Mouse (Mus musculus) CD4-positive, CD25-positive, alpha-beta regulatory T cell, adult 4 months (primary cell): Measurements from ENCODE around the gene Sfxn4. TPM values are rescaled to one million over a fixed set of nuclear protein-coding genes. Genes with fewer than 3 reads are reported as not detected.

Experiments
- ATAC-seq: one replicate; pipeline ENCODE4 v1.8.0; 2017
- polyA plus RNA-seq, 2 experiments: library from polyadenylated mRNA; unstranded; fragments of 100-300 nt; shearing (Covaris generic); gene quantifications; one replicate each; pipeline ENCODE4 v1.2.1; 2017

The Sfxn4 gene
- polyA plus RNA-seq, 2 experiments from 2014 or later: 3.9 to 4.6 TPM

DNA sequence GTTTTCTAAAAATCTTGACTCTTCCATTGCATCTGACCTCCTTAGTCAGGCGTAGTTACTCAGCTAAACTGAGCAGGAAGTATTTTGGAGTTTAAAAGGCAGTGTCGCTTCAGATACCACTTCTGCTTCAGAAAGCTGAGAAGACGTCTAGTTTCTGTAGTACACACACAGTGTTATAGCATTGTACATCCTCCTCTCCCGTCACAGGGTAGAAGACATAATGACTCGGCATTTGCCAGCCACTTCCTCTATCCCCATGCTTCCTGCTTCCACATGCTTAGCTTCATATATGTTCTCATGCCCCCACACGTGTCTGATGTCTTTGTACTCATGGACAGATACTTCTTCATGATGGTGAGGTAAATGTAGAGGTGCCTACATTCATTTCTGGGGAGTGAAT lies 42.6 kb downstream of the Sfxn4 start:
- ATAC-seq: no peak

DNA sequence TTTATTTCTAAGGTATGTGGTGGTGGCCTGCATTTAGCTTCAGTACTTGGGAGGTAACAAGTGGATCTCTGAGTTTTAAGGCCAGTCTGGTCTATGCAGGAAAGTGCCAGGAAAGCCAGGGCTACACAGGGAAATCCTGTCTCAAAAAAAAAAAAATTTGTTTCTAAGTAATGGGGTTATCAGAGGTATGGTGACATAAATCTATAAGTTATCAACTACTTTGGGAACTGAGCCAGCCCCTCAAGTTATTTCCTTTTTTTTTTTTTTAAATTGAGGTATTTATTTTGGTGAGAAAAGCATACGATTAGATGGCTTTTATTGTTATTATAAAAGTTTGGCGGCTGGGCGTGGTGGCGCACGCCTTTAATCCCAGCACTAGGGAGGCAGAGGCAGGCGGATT lies 48.1 kb downstream of the Sfxn4 start:
- ATAC-seq: no peak

DNA sequence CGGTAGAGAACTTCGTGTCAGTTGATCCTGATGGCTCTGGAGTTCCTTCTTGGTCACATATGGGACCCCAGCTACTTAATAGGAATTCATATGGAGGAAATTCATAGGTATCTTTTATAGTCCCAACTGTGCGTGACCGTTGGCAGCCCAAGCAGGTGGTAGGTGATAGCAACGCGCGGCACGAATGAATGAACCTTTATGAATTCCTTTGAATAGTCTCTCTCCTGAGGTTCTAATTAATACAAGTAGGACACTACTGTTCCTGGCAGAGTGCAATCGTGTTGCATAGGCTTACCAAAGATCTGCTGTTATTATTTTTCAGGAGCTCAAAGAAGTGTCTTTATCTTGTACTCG lies 49.3 kb downstream of the Sfxn4 start:
- peak; percentile 9 for ATAC-seq

DNA sequence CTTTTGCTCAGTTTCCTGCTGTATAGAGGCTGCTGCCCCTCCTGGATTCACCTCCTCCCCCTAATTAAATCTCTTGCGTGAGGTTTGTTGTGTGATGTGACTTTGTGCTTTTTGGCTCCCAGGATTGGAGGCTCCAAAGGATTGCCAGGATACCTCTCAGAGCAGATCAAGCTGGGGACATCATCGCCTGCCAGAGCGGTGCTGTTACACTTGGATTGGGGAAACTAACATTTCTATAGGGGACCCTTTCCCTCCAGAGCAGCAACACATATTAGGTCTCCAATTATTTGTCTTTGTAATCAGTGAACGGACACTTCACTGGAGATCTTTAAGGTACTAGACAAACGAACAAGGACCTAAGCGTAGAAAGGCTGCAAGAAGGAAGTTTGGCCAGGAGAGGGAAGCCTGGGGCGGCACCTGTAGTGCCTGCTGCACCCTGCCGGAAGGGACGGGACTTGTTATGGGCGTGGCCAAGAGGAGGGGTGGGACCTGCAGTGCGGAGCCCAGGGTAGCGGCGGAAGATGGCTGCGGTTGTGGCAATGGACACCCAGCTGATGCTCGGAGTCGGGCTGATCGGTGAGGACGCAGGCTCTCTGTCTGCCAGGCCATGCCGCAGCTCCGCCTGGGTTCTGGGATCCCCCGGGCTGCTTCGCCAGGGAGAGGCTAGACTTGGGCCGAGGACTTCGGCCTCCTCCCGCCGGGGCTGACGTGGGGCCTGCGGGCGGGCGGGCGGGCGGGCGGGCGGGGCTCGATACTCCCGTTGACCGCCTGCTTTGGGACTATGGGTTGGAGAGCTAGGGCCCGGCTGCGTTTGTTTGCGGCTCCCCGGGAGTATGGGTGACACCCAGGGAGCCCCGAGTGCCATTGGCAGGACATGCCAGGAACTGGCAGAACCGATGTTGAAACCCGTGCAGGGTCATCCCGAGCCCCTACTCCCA lies 49.9 kb downstream of the Sfxn4 start, which contains the start of gene Fam45a:
Gene Fam45a (plus strand): TSS at position 488 of the 938 bp plus-strand sequence.
- peak; percentile 100 for ATAC-seq

DNA sequence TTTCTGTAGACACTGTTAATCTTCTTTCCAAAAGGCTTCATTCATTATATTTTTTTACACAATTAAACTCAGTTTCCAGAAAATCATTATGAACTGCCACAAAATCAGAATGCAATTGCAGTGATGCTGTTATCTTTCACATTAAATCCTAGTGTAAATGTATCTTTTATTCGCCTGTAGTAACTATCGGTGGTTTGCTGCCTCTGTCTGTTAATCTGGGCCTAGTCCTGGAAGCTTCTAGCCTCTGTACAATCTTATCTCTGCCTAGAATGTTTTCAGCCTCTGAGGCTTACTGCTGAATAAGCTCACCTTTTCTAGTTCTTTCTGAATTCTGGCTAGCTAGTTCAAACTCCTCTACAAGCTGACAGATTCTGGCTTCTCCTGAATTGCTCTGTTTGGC lies 51.4 kb downstream of the Sfxn4 start:
- no peak for ATAC-seq

DNA sequence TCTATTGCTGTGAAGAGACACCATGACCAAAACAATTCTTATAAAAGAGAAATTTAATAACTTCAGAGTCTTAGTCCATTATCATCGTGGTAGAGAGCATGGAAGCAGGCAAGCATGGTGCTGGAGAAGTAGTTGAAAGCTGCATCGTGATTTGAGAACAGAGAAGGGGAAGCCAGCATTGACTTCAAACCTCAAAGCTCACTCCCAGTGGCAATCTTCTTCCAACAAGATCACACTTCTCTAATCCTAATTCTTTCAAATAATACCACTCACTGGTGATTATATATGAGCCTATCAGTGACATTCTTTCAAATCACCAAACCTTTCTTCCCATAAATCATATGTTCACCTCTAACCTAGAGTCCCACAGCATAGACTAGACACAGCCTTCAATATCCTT lies 56.4 kb downstream of the Sfxn4 start:
- ATAC-seq: no peak

DNA sequence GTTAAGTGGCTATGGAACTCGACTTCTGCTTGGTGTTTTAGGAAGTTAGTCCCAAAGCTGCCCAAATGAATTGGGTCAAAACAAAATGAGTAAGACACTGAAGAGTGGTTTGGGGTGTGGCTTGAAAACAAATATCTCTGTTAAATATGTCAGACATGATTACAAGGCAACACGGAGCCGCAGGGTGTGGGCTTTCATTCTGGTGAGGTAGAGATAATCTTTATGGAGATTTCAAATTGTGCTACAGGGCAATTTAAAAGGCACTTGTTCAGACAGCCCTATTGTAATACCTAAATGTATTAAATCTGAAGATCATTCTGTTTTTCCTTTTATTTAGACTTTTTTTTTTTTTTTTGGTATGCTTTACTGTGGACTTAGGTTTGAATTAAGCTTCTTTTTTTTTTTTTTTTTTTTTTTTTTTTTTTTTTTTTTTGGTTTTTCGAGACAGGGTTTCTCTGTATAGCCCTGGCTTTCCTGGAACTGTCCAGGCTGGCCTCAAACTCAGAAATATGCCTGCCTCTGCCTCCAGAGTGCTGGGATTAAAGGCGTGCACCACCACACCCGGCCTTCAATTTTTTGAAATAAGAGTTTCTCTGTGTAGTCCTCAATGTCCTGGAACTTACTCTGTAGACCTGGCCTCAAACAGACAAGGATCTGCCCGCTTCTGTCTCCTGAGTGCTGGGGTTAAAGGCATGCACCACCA lies 61.3 kb downstream of the Sfxn4 start:
- no peak for ATAC-seq

DNA sequence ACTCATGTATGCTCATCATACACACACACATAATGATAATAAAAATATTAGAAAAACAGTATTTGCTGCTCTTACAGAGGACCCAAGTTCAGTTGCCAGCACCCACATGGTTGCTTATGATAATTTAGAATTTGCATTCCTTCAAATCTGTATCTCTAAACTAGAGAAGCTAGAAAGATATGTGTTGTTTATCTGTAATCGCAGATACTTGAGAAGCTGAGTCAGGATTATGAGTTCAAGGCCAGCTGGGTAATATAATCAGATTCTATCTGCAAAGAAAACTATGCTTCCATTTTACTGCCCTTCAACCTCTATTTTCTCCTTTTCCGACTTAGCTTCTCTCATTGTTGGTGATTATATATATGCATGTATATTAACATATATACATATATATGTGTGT lies 63.9 kb downstream of the Sfxn4 start:
- ATAC-seq: no peak

DNA sequence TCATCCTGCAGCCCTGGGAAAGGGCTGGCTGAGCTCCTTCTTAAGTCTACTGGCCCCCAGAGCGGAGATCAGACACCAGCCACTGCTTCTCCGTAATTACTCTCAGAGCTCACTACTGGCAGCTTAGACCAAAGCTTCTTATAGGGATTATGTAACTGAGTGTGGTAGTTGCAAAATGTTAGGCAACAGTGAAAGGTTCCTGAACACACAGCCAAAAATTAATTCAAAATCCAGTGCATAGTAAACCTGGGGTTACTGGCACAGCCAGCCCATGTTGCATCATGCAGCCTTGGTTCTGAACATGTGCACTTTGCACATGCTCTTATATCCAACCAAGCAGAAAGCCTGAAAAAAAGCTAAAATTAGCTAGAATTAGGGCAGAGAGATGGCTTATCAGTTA lies 66.0 kb downstream of the Sfxn4 start:
- ATAC-seq: no peak

DNA sequence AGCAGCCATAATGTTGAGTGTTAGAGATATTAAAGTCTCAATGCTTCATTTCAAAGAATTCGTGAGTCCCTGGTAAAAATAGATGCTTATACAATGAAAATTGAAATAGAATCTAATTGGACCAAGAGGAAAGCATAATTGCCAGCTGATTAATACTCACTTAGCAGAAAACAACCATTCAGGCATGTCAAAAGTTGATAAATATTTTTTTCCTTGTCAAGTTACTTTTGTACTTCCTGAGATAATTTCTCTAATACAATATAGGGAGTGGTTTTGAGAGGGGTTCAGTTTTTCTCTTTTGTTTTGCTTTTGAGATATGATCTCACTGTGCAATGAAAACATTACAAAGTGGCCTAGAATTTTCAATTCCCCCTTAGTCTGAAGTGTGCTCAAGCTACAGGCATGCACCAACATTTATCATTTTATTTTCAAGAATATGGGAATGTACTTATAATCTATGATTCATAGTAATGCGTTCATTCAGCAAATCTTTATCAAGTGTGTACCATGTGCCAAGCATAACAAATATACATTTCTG lies 68.0 kb downstream of the Sfxn4 start:
- no peak for ATAC-seq

DNA sequence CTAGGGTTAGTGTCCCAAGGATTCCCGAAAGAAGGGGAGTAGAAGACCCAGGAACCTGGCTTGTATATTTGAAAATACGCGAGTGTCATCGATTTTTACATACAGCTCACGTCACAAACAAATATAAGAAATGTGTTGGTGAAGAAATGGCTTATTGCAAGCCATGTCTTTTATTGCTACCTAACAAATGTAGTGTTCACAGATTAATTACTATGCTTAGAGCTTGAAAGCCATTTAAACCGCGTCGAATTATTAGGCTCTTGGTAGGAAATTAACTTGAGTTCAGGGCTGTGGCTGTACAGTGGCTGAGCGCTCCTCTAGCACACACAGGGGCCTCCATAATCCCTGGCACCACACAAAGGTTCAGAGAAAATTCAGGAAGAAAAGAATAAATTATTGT lies 70.1 kb downstream of the Sfxn4 start:
- ATAC-seq: no peak

DNA sequence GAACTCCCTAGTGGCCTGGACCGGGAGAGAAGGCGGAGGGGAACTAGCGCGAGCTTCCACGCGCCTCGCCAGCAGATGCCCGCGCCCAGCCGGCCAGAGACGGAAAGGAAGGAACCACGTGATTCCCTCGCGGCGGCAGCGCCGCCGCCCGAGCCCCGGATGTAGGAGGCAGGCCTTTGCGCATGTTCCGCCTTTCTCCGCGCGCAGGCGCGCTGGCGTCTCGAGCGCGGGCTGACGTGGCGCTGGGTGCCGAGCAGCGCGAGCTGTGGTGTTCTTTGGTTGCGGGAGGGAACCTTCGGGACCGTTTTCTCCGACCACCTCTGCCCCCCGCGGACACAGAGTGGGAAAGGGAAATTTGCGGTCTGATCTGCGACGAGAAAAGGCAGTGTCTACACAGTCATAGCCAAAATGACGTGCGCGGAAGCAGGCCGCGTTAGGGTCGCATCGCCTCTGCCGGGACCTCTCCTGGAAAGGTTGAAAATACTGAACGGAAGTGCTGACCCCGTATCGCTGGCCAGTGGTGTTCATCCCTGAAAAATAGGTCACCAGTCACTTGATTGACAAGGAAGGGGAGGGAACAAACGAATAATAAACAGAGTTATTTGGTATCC lies 70.6 kb downstream of the Sfxn4 start, which contains the start of gene Eif3a:
Gene Eif3a (minus strand): TSS at position 108 of the 611 bp plus-strand sequence.
- peak; percentile 86 for ATAC-seq

DNA sequence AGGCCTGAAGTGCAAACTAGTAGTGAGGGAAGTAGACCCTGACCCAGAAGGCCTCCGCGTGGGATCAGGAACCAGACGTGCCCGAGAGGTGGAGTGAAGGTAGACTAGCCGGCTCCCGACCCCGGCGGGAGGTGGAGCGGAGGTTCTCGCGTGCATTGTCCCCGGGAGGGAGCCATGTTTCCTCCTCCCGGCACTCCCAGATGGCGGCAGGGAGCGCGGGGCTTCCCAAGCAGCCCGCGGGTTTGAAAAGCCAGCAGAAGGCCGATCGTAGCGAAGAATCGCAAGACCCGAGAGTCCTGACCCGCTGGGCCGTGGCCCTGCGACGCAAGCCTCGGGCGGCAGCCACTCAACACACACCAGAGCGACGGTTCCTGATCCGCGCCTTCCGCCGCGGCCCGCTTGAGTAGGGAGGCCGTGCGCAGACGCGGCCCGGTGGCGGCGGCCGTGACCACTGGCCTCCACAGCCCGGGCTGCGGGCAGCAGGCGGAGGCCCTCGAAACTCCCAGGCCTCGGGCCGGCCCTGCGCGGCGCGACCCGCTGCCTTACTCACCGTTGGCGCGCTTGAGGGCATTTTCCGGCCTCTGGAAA lies 71.3 kb downstream of the Sfxn4 start:
- ATAC-seq: peak; percentile 47

DNA sequence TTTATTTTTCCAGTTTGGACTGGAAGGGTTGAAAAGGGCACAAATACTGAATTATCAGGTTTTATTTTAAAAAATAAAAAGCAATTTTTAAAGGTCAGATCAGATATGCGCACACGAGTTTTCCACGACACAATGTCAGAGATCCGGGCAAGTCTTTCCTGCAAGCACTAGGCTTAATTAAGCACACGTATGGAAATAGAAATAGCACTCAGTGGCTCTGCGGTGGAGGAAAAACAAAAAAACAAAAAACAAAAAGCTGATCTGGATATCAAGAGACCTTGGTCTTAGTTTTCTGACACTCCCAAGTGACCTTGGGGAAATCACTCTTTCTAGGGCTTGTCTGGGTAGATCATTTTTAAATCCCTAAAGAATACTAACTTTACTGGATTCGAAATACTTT lies 71.8 kb downstream of the Sfxn4 start:
- ATAC-seq: no peak

DNA sequence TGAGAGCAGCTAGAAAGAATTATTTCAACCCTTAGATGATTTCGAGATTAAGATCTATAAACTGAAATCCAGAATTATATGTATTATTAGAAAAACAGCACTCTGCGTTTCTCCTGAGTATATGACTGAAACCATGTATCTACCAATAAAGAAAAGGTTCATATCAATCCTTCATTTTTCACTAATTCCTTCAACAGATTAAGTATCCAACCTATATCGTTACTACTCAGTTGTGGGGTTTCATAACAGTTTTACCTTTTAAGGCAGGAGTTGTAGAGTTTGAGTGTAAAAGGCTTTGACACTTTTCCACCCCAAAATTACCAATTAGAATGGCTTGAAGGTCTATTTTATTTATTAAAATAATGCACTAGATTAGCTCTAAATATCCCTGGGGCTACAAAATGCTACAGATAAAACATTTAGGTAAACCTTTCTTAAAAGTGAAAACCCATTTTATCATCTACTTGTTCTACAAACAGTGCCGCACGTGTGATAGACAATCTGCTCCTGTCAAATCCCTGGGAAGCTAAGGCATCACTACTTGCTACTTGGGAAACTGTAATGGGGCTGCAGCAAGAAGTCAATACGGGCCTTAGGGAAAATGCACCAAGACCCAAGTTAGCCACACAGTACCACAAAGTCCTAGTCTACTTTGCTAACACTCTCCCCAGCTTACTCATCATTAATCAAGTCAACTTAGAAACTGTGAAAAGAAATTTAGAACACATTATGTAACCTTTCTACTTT lies 72.9 kb downstream of the Sfxn4 start:
- no peak for ATAC-seq

DNA sequence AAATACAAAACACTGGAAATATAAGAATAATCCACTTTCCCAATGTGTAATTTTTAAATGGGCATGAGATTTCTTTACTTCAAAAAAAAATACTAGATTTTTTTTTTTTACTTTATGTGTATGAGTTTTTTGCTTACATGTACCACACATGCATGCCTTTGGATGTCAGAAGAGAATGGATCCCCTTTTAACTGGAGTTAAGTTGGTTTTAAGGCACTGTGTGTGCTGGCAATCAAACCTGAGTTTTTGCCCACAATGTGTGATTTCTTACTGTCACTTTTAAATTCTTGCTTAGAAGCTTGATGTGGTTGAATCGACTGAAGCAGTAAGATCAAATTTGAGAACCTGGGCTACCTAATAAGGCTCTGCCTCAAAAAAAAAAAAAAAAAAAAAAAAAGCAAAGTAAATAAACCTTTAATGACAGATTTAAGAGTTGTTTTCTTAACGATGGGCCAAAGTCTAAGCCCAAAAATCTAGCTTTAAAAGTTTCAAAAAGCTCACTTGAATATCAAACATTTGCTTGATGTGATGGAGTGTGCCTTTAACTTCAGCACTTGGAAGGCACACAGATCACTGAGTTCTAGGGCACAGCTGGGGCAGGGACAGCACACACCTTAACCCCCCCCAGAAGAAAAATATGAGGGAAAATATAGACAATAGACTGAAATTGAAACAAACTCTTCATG lies 73.7 kb downstream of the Sfxn4 start:
- ATAC-seq: no peak

Other genes with a start within 250 kb of the Sfxn4 start
- 1 to 10 TPM in 1 of 2 experiments, under 1 TPM in 1; 0.79 to 1.2 TPM for gene Nanos1, start 105.5 kb downstream of the Sfxn4 start, polyA plus RNA-seq
- 100 to 1,000 TPM; 110 to 125 TPM for gene Eif3a, start 70.8 kb downstream of the Sfxn4 start, polyA plus RNA-seq
- 10 to 100 TPM; 56.0 to 64.3 TPM for gene Fam45a, start 49.9 kb downstream of the Sfxn4 start, polyA plus RNA-seq
- gene Prdx3, start 13.1 kb upstream of the Sfxn4 start, polyA plus RNA-seq: 100 to 1,000 TPM; 119 to 123 TPM
- gene Grk5, start 28.3 kb upstream of the Sfxn4 start, polyA plus RNA-seq: 1 to 10 TPM; 1.8 to 2.5 TPM